Mouse (Mus musculus) ES-E14 (cell line): Measurements from ENCODE around the gene Cnbd2.

Experiments used
- CHD2 ChIP-seq: IDR thresholded peaks from 2 replicates; pipeline ENCODE4 v1.6.1; 2014; ENCODE audit warnings: mild to moderate bottlenecking, low read depth, low read length, inconsistent platforms
- HCFC1 ChIP-seq: IDR thresholded peaks from 2 replicates; pipeline ENCODE4 v1.6.1; 2012; ENCODE audit warnings: low read length, inconsistent platforms, borderline replicate concordance; ENCODE audit not compliant: insufficient read depth
- MAFK ChIP-seq: IDR thresholded peaks from 2 replicates; pipeline ENCODE4 v1.6.1; 2014; ENCODE audit warnings: mild to moderate bottlenecking, low read depth, low read length, inconsistent platforms; ENCODE audit not compliant: insufficient read depth
- ZC3H11A ChIP-seq: IDR thresholded peaks from 2 replicates; pipeline ENCODE4 v1.6.1; 2012; ENCODE audit warnings: low read depth, mild to moderate bottlenecking, inconsistent platforms, low read length, borderline replicate concordance
- ZNF384 ChIP-seq: IDR thresholded peaks from 2 replicates; pipeline ENCODE4 v1.6.1; 2012; ENCODE audit warnings: low read depth, low read length, inconsistent platforms

DNA sequence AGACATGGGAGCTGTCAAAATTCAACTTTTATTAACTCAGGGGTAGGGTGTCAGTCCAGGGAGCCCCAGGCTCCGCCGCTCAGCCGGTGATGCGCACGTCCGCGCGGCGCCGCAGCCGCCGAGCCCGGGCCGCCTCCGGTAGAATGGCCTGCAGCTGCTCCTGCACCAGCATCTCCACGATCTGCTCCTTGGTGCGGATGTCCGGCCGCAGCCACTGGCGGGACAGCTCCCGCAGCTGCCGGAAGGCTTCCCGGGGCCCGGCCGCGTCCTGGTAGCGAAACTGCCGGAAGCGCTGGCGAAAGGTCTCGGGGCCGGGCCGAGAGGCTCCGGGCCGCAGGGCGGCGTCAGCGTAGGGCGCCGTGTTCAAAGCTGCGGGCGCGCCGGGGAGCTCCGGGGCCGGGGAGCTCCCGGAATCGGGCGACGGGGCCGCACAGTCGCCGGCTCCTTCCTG is 233 bp upstream of the Cnbd2 start:
- TF ChIP-seq ZNF384 (0 out of 2 replicates have a peak, but pooled peaks have one; percentile 32), MAFK (no peak), HCFC1 (no peak), ZC3H11A (no peak), CHD2 (no peak)
